Mouse (Mus musculus) limb, embryonic 10.5 days (tissue): ENCODE results near the gene Abca8b. TPM values are rescaled to one million over a fixed set of nuclear protein-coding genes. Genes with fewer than 3 reads are reported as not detected.

ENCODE experiments used
- DNase-seq: peaks from one replicate; pipeline ENCODE4 v3.0.0-alpha.2; 2017; ENCODE audit warnings: low spot score
- H3K27ac ChIP-seq: fragments of 300-500 bp; sonication (generic); 2 replicates; pipeline ENCODE4 v1.5.1; 2016; ENCODE audit warnings: mild to moderate bottlenecking
- H3K27me3 ChIP-seq: fragments of 300-500 bp; sonication (generic); 2 replicates; pipeline ENCODE4 v1.6.1; 2016; ENCODE audit warnings: low read depth, mild to moderate bottlenecking; ENCODE audit not compliant: poor library complexity, severe bottlenecking
- H3K36me3 ChIP-seq: fragments of 300-500 bp; sonication (generic); 2 replicates; pipeline ENCODE4 v1.6.1; 2016; ENCODE audit warnings: mild to moderate bottlenecking, moderate library complexity
- H3K4me1 ChIP-seq: fragments of 300-500 bp; sonication (generic); 2 replicates; pipeline ENCODE4 v1.6.1; 2016
- H3K4me3 ChIP-seq: fragments of 300-500 bp; sonication (generic); 2 replicates; pipeline ENCODE4 v1.5.1; 2016; ENCODE audit warnings: mild to moderate bottlenecking, moderate library complexity
- H3K9me3 ChIP-seq: fragments of 300-500 bp; sonication (generic); replicated peaks from 2 replicates; pipeline ENCODE4 v1.6.1; 2016; ENCODE audit warnings: mild to moderate bottlenecking
- WGBS: fragments of 180-500 bp; shearing (Covaris S2); methylation state at CpG from one replicate; pipeline ENCODE4 v1.1.7; 2016; 5-methylcytosine and 5-hydroxymethylcytosine counted together
- polyA plus RNA-seq: library from polyadenylated mRNA; unstranded; fragments of >200 nt; fragmentation: Nextera tagmentation; extraction: Ambion mirVana; gene quantifications from 2 replicates; pipeline ENCODE4 v1.2.1, GENCODE M21; 2016

Abca8b gene
- polyA plus RNA-seq, 1 experiment from 2014 or later = 1.6 TPM

DNA sequence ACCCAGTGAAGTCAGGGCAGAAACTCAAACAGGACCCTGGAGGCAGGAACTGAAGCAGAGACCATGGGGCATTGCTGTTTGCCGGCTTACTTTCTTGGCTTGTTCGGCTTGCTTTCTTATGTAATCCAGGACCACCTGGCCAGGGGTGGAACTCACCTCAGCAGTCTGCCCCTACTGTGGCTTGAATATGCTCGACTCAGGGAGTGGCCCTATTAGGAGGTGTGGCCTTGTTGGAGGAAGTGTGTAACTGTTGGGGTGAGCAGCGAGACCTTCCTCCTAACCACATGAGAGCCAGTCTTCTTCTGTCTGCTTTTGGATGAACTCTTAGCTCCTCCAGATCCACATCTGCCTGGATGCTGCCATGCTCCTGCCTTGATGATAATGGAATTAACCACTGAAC, 108.9 kb downstream of the Abca8b start:
- Histone ChIP-seq H3K27ac (no peak overlapping the region), H3K4me3 (no peak overlapping the region), H3K27me3 (no peaks in the 10 kb centered on the region), H3K36me3 (no peaks in the 10 kb centered on the region), H3K4me1 (no peaks in the 10 kb centered on the region), H3K9me3 (no peaks in the 10 kb centered on the region)
- DNase-seq = no peak
- WGBS = 95% methylated on average over 4 of the region's 4 CpGs

GRCm38 (mm10) chr11:109885521-109885920, 110.1 kb downstream of the Abca8b start:
- Histone ChIP-seq H3K4me3 (no peak overlapping the region), H3K27me3 (no peaks in the 10 kb centered on the region), H3K4me1 (no peaks in the 10 kb centered on the region), H3K9me3 (no peaks in the 10 kb centered on the region), H3K36me3 (no peaks in the 10 kb centered on the region), H3K27ac (no peak overlapping the region)
- DNase-seq = no peak
- 87% methylated on average over 3 of the region's 3 CpGs for WGBS

DNA sequence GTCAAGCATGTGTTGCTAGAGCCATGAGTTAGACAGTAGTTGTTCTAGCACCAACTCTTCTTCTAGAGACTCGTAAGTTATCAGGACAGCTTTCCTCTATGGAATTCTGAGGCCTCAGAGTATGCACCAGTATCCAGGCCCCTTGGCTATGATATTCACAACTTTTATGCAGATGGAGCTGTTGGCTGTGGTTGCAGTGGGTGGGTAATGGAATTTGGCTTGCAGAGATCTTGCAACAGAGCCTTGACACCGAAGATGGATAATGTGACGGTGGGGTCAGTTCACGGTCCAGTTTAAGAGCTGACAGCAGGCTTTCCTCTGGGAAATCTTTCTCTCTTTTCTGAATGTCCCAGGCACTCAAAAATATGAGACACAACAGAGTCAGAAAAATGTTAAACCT, 110.8 kb downstream of the Abca8b start:
- no peaks in the 10 kb centered on the region for H3K27me3 ChIP-seq
- DNase-seq = no peak
- no peaks in the 10 kb centered on the region for H3K36me3 ChIP-seq
- H3K27ac ChIP-seq = no peak overlapping the region
- 57% methylated on average over 4 of the region's 4 CpGs for WGBS
- H3K4me3 ChIP-seq = no peak overlapping the region
- H3K4me1 ChIP-seq = no peaks in the 10 kb centered on the region
- no peaks in the 10 kb centered on the region for H3K9me3 ChIP-seq

- H3K27ac ChIP-seq = no peak overlapping the region
- no peaks in the 10 kb centered on the region for H3K36me3 ChIP-seq
- H3K27me3 ChIP-seq = no peaks in the 10 kb centered on the region
- H3K4me1 ChIP-seq = no peaks in the 10 kb centered on the region
- 74% methylated on average over 3 of the region's 3 CpGs for WGBS
- H3K4me3 ChIP-seq = no peak overlapping the region
- no peak for DNase-seq
- no peaks in the 10 kb centered on the region for H3K9me3 ChIP-seq
Measured at GRCm38 (mm10) chr11:109884126-109884525, 111.5 kb downstream of the Abca8b start.

Other genes starting within 250 kb of the Abca8b start
- gene 1700012B07Rik, start 167.8 kb downstream of the Abca8b start, polyA plus RNA-seq = not detected in 2 replicates
- gene Abca8a, start 100.1 kb upstream of the Abca8b start, polyA plus RNA-seq = not detected in 2 replicates
- gene Abca9, start 172.4 kb upstream of the Abca8b start, polyA plus RNA-seq = 0.48 and 0.51 TPM in 2 replicates